Comparison of ENCODE assay signal across 19 mouse cellular contexts in the genomic region with DNA sequence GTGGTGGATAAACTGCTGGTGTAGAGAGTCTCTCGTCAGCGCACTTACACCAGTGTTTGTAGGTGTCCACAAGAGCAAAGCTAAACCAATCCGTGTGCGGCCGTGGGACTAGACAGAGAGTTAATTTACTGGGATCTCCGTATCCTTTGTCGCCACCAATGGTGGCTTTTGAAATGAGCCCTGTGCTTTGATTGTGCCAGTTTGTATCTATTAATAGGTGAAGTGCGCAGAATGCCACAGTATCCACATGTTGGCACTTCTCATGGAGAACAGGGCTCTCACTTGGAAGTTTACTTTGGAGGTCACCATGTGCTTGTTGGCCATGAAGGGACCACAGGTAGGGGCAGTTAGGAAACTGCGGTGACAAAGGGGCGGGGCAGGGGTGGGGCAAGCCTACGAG.
"Had no signal": no experiment of that assay in that cellular context is flagged by ENCODE, and none has a peak within 500 bp of the region (broad histone marks: within the 10 kb centered on the region; RNA-seq: fewer than 3 reads in every experiment).

No protein-coding gene starts in this region.

- H3K9ac ChIP-seq: liver, embryonic 14.5 days; liver, postnatal 0 days; lung, embryonic 14.5 days; midbrain, embryonic 13.5 days; neural tube, embryonic 13.5 days had no signal

- H3K27ac ChIP-seq: kidney, postnatal 0 days; left cerebral cortex, adult 2 months; liver, embryonic 14.5 days; midbrain, embryonic 10.5 days; midbrain, embryonic 13.5 days; neural tube, embryonic 13.5 days; stomach, postnatal 0 days had no signal

- H3K36me3 ChIP-seq: midbrain, embryonic 10.5 days; midbrain, embryonic 13.5 days; neural tube, embryonic 13.5 days had no signal

- DNase-seq: kidney, postnatal 36 days; layer of hippocampus, postnatal 36 days; liver, postnatal 0 days; lung, embryonic 14.5 days; right cerebral cortex, postnatal 14 days; right cerebral cortex, postnatal 4 days; thymus, adult 2 months; thymus, postnatal 14 days had no signal

- H3K4me3 ChIP-seq: left cerebral cortex, adult 2 months; megakaryocyte, embryonic 14.5 days; midbrain, embryonic 10.5 days; midbrain, embryonic 13.5 days; myocyte; neural tube, embryonic 13.5 days had no signal

- ATAC-seq: liver, postnatal 0 days; lung, postnatal 0 days; midbrain, embryonic 13.5 days; midbrain, embryonic 16.5 days had no signal

- H3K27me3 ChIP-seq: neural tube, embryonic 13.5 days had no signal

- H3K9me3 ChIP-seq: midbrain, embryonic 10.5 days; midbrain, embryonic 13.5 days; neural tube, embryonic 13.5 days had no signal

- H3K4me2 ChIP-seq: lung, embryonic 14.5 days; midbrain, embryonic 13.5 days; neural tube, embryonic 13.5 days had no signal
